Mouse (Mus musculus) thymus, adult 2 months (tissue): ENCODE results near the gene Dgki. TPM values are rescaled to one million over a fixed set of nuclear protein-coding genes. Genes with fewer than 3 reads are reported as not detected.

Source experiments
- DNase-seq: peaks from one replicate; pipeline ENCODE4 v3.0.0; 2021
- H3K27ac ChIP-seq: fragments of 200-500 bp; 2 replicates; pipeline ENCODE4 v1.5.1; 2012; ENCODE audit warnings: low read length, control low read depth; ENCODE audit not compliant: control insufficient read depth, insufficient read depth
- H3K27me3 ChIP-seq: fragments of 200-500 bp; 2 replicates; pipeline ENCODE4 v1.6.1; 2012; ENCODE audit warnings: mild to moderate bottlenecking, low read length, moderate library complexity, mixed read lengths; ENCODE audit not compliant: control insufficient read depth, insufficient read depth
- H3K36me3 ChIP-seq: fragments of 200-500 bp; 2 replicates; pipeline ENCODE4 v1.6.1; 2012; ENCODE audit warnings: mild to moderate bottlenecking, low read length, moderate library complexity; ENCODE audit not compliant: control insufficient read depth, insufficient read depth
- H3K4me1 ChIP-seq: fragments of 200-500 bp; replicated peaks from 2 replicates; pipeline ENCODE4 v1.6.1; 2012; ENCODE audit warnings: low read length; ENCODE audit not compliant: control insufficient read depth, insufficient read depth
- H3K4me3 ChIP-seq: fragments of 200-500 bp; 2 replicates; pipeline ENCODE4 v1.5.1; 2012; ENCODE audit warnings: mild to moderate bottlenecking, low read length, control low read depth, moderate library complexity; ENCODE audit not compliant: control insufficient read depth, insufficient read depth
- CTCF ChIP-seq: fragments of 200-500 bp; IDR thresholded peaks from 2 replicates; pipeline ENCODE4 v1.5.1; 2012; ENCODE audit warnings: mild to moderate bottlenecking, control low read depth, low read length, moderate library complexity, borderline replicate concordance; ENCODE audit not compliant: control insufficient read depth, poor library complexity, insufficient read depth; ENCODE audit errors: extremely low read depth
- POLR2A ChIP-seq: fragments of 200-500 bp; IDR thresholded peaks from 2 replicates; pipeline ENCODE4 v1.6.1; 2012; ENCODE audit warnings: mild to moderate bottlenecking, low read length, control low read depth, moderate library complexity; ENCODE audit not compliant: control insufficient read depth, poor library complexity, insufficient read depth; ENCODE audit errors: extremely low read depth
- WGBS: fragments of 180-500 bp; shearing (Covaris S2); methylation state at CpG from one replicate; pipeline ENCODE4 v1.1.7; 2018; 5-methylcytosine and 5-hydroxymethylcytosine counted together
- polyA plus RNA-seq: library from polyadenylated mRNA; depleted of rRNA; stranded (reverse); fragments of >200 nt; gene quantifications from 2 replicates; pipeline ENCODE4 v1.2.3, GENCODE M21; 2012; rRNA removed

Gene Dgki
- polyA plus RNA-seq = 0.13 and 0.15 TPM in 2 replicates

GRCm38 (mm10) chr6:37299562-37300390 lies at the start of gene Dgki:
Gene Dgki, minus strand, starts transcription at chr6:37300184.
- peak; percentile 3 for DNase-seq
- WGBS = 3% methylated on average over 65 of the region's 65 CpGs
- Histone ChIP-seq H3K27me3 (peaks cover 7% of the 10 kb centered on the region), H3K4me3 (no peak within 1 kb of the TSS), H3K4me1 (no peaks in the 10 kb centered on the region), H3K27ac (no peak within 1 kb of the TSS), H3K36me3 (no peaks in the 10 kb centered on the region)
- TF ChIP-seq POLR2A (no peak), CTCF (no peak)

- no peaks in the 10 kb centered on the region for H3K36me3 ChIP-seq
- no peaks in the 10 kb centered on the region for H3K27me3 ChIP-seq
- no peak overlapping the region for H3K27ac ChIP-seq
- TF ChIP-seq POLR2A = no peak
- no peak for TF ChIP-seq CTCF
- WGBS = 97% methylated on average over 5 of the region's 5 CpGs
- H3K4me3 ChIP-seq = no peak overlapping the region
- DNase-seq = no peak
- H3K4me1 ChIP-seq = no peaks in the 10 kb centered on the region
Measured at GRCm38 (mm10) chr6:37347606-37348005, 47.6 kb upstream of the Dgki start.

GRCm38 (mm10) chr6:37338055-37338454 lies 38.1 kb upstream of the Dgki start:
- 85% methylated on average over 5 of the region's 5 CpGs for WGBS
- DNase-seq = no peak
- H3K36me3 ChIP-seq = no peaks in the 10 kb centered on the region

GRCm38 (mm10) chr6:37336831-37337260 lies 36.9 kb upstream of the Dgki start:
- no peak overlapping the region for H3K27ac ChIP-seq
- no peak for DNase-seq
- H3K4me1 ChIP-seq = no peaks in the 10 kb centered on the region
- no peaks in the 10 kb centered on the region for H3K36me3 ChIP-seq
- WGBS = 87% methylated on average over 5 of the region's 5 CpGs
- no peaks in the 10 kb centered on the region for H3K27me3 ChIP-seq
- no peak overlapping the region for H3K4me3 ChIP-seq
- TF ChIP-seq CTCF (no peak), POLR2A (no peak)

More at GRCm38 (mm10) chr6:37338055-37338454, 38.1 kb upstream of the Dgki start:
- H3K4me1 ChIP-seq = no peaks in the 10 kb centered on the region
- TF ChIP-seq CTCF = no peak
- TF ChIP-seq POLR2A = no peak
- H3K27me3 ChIP-seq = no peaks in the 10 kb centered on the region
- no peak overlapping the region for H3K4me3 ChIP-seq
- no peak overlapping the region for H3K27ac ChIP-seq

DNA sequence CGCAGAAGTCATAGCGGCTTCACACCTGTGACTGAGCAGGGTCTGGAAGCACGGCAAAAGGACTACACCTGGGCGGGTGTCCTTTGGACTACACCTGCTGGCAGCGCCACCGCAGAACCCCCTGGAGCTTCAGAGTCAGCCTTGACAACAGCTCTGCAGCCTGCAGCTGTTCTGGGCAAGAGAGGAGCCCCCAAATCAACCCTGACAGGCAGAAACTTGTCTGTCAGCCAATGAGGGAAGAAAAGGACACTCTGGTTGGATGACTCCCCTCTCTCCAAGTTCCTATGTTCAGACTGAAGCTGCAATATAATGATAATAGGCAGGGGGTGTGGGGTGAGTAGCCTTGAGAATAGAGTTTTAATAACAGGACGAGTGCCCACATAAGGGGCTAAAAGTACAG lies 36.4 kb upstream of the Dgki start:
- WGBS = 96% methylated on average over 7 of the region's 7 CpGs
- no peak overlapping the region for H3K27ac ChIP-seq
- no peak overlapping the region for H3K4me3 ChIP-seq
- H3K36me3 ChIP-seq = no peaks in the 10 kb centered on the region
- DNase-seq = no peak
- no peaks in the 10 kb centered on the region for H3K27me3 ChIP-seq
- H3K4me1 ChIP-seq = no peaks in the 10 kb centered on the region
- TF ChIP-seq CTCF = no peak
- no peak for TF ChIP-seq POLR2A

DNA sequence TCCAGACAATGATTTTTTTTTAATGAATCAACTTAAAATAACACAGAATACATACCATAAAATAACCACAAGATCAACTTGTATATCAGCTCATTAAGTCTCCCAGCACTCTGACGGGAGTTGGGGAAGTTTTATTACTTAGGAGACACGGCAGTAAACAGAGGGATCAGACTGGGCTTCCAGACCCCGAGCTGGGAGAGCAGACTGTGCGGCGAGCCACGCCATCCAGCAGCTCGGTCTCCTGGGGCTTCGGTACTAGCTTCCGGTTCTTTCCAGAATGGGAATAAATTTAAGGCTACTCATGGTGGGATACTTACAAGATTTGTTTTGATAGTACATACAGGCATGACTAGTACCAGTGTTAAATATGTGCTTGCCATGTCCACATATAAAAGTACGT lies 32.9 kb upstream of the Dgki start:
- no peak overlapping the region for H3K27ac ChIP-seq
- no peaks in the 10 kb centered on the region for H3K36me3 ChIP-seq
- WGBS = 96% methylated on average over 10 of the region's 10 CpGs

More for the DNA sequence above, 32.9 kb upstream of the Dgki start:
- DNase-seq = no peak
- Histone ChIP-seq H3K27me3 (no peaks in the 10 kb centered on the region), H3K4me1 (no peaks in the 10 kb centered on the region), H3K4me3 (no peak overlapping the region)
- TF ChIP-seq POLR2A (no peak), CTCF (no peak)
